Mouse (Mus musculus) monocyte, adult 5-6 weeks (primary cell): ENCODE data around the gene Optn. TPM values are rescaled to one million over a fixed set of nuclear protein-coding genes. Genes with fewer than 3 reads are reported as not detected.

ENCODE experiments used
- ATAC-seq: fragments of 153-309, 156-312 bp; replicated peaks from 2 replicates; pipeline ENCODE4 v1.8.0; 2017; ENCODE audit warnings: mild to moderate bottlenecking; ENCODE audit not compliant: low TSS enrichment, insufficient number of reproducible peaks, severe bottlenecking, poor library complexity, low FRiP score
- total RNA-seq: library from RNA; stranded (forward); fragments of 200-1000, 200-491, 200-594 nt; gene quantifications from 3 replicates; pipeline ENCODE4 v1.2.3, GENCODE M21; 2017

The Optn gene
- total RNA-seq, 1 experiment from 2014 or later: 5.6 TPM

DNA sequence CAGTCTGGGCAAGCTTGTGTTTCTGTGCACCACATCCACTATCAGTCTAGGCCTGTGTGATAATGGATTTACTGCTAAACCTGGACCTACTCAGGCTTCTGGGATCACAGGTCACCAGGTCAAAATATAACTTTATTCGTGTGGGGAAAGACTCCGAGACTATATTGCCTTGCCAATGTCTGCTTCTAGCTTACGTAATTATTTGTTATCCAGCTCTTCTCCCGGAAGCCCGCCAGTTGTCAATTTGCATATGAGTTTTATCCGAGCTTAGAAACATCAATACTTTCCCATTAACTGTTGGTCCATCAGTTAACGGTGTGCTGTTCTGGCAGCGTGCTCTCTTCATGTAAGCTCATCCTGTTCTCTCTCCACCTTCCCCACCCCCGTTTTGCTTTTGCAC lies 28.6 kb downstream of the Optn start:
- no peak for ATAC-seq

DNA sequence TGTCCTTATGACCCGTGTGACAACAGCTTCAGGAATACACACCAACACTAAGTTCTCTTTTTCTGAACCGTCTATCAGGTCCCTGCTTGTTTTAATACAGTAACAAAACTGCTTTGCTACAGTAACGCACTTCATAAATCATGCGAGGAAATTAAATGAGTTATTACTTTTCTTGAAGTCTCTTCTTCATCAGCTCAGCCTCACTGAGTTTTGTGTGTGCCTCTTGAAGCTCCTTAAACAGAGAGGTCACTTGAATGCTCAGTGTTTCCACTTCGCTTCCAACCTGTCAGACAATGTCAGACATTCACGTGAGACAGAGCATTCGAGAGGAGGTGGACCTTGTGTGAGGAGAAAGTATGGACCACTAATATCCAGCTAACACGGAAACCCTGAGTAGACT lies 29.1 kb downstream of the Optn start:
- no peak for ATAC-seq

DNA sequence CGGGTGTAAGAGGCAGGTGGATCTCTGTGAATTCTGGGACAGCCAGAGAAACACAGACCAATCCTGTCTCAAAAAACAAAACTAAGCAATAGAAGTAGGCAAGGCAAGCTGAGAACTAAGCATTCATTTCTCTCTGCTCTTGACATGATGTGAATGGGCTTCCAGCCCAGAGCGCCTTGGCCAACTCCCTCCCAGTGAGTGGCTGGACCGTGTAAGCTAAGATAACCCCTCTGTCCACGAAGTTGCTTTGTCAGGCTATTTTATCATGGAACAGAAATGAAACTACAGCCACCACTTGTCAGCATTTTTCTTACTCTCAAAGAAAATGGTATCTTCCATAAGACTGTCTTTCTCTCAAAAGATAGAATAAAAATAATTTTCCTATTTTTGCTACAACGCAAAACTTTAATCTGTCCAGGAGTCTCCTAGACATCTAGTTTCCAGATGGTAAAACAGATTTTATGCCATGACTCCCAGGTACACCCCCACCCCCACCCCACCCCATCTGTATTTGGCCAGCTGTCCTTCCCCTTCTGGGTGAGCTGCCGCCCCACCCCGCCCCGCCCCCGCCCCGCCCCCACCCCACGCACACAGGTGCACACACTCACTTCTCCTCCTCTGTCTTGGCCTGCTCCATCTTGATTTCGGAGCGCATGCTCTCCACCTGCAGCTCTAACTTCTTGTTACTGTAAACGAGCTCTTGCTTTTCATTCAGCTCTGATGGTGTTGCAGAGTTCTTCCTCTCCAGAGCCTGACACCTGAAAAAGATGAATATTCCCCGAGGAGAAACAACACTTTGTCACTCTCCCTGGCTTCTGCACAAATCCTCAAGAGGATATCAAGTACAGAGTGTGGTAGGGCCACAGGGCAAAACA lies 30.1 kb downstream of the Optn start:
- ATAC-seq: no peak

DNA sequence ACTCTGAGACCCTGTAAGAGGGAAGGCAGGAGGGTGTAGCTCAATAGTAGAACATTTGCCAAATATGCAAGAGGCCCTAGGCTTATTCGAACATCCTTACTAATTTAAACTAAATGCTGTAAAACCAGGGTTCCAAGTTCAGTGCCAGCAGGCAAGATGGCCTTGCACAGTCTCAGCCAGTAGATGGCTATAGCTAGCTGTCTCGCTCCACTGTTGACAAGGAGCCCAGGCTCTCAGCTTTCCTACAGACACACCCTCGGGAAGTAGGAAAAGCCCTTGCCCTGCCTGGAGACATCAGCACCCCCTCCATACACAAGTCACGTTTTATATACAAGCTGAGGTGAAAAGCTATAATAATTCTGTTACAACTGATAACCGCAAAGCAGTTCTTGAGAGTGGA lies 31.2 kb downstream of the Optn start:
- no peak for ATAC-seq

DNA sequence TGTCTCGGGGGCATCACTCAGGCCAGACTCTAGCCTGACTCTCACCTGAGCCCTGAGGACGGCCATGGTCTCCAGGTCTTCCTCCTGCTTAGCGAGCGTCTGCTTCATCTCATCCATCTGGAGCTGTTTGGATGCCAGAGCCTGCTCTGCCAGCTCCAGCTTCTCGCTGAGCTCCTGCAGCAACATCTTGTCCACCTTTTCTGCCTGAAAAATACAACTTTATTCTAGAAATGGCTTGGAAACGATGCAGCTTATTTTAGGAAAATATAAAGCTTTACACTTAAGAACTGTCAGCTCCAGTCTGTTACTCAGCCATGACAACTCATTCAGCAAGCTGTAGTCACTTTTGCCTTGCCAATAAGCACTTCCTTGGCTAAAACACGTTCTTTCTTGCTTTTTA lies 32.6 kb downstream of the Optn start:
- ATAC-seq: no peak

DNA sequence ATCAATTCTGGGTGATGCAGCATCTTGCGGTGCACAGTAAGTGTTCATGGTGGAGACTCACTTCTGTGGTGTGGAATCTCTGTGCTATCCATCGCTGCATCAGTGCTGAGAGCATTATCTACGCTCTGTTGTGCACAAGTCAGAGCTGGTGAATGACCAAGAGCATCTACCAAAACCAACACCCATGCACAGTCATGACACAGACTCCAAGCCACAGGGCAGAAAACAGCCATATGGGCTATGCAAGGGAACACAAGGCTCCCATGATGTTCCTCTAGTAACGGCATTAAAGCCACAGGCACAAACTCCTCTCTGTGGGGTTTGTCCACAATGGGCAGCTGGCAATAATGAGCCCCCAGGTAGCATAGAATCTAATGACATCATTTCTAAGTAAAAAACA lies 34.0 kb downstream of the Optn start:
- no peak for ATAC-seq

DNA sequence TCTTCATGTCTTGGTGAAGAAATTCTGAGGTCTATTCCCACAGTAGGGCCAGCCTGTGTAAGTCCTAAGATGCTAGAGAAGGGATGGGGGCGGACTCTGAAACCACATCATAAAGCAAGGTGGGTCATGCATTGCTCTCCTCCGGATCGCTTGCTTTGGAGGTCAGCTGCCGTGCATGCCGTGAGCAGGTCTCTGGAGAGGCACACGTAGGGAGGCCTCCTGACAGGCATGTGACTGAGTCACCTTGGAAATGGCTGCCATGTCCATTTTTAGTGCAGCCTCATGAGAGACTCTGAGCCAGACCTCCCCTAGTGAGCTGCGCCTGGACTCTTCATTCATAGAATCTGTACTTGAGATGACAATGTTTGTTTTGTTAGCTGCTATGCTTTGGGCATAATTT lies 35.8 kb downstream of the Optn start:
- ATAC-seq: no peak

DNA sequence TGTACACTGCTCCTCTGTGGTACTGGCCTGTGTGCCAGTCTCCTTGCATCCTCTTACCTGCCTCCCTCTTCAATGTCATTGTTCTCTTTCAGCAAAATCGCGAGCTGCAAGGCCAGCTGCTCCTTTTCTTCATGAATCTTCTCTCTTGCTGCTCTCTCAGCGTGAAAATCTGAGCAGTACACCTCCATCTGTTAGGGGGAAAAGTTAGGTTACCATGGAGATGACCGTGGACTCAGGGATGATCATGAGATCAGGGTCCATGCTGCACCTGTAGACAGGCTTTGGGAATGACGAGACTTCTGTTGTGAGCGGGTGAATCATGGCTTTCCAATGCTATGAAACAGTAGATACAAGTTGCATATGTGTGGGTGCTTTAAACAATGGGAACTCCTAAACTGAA lies 36.8 kb downstream of the Optn start:
- ATAC-seq: no peak

DNA sequence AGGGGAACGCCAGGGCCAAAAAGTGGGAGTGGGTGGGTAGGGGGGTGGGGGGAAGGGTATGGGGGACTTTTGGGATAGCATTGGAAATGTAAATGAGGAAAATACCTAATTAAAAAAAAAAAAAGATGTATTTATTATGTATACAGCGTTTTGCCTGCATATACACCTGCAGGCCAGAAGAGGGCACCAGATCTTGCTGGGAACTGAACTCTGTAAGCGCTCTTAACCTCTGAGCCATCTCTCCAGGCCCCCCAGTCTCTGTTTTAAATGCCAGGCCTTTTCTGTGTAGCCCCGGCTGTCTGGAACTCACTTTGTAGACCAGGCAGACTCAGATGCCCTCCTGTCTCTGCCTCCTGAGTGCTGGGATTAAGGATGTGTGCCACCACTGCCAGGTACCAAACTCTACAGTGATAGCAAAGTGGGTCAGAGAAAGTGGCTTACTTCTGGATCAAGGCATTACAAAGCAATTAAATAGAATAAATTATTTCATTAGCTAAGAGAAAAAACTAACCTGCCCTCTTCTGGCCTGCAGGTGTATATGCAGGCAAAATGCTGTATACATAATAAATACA lies 38.6 kb downstream of the Optn start:
- ATAC-seq: no peak

DNA sequence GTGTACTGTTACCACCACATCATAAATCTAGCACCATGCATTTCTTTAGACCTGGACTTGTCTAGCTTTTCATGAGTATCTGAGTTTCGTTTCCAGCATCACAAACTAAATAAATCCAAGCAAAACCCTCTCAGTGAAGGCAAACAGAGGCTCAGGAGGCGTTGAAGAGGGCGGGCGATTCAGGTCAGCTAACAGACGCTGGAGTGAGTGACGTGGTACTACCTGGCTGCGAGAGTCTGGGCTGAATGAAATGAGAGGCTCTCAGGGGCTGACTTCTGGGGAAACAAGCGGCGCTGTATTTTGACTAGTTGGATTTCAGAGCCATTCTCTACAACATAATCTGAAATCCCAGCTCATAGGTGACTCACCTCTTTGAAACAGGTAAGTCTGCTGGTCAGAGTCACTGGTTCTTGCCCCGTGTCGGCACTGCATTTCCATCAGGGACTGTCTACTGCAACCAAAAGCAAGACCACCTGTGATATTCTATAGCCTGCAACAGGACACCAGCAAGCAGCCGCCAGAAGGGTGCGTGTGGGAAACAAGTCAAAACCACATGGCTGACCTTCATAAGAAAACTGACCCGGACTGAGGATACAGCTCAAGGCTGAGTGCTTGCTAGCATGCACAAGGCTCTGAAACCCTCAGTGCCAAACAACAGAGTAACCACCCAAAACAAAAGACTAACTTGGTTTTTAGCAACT lies 40.0 kb downstream of the Optn start:
- no peak for ATAC-seq

DNA sequence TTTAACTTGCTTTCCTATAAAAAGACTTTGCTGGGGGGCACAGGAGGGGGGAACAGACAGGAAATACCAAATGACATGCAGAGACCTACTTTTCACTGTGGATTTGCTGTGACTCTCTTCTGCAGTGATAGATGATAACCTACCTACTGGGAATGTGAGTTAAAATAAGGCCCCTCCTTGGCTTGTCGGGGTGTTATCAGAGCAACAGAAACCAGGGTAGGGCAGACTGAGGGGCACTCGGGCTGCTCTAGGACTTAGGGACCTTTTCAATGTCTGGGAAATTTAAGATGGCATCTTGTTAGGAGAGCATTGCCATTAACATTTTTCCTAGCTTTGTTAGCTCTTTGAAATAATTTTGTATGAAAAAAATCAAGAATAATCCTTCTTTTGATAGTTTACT lies 40.6 kb downstream of the Optn start:
- ATAC-seq: no peak

DNA sequence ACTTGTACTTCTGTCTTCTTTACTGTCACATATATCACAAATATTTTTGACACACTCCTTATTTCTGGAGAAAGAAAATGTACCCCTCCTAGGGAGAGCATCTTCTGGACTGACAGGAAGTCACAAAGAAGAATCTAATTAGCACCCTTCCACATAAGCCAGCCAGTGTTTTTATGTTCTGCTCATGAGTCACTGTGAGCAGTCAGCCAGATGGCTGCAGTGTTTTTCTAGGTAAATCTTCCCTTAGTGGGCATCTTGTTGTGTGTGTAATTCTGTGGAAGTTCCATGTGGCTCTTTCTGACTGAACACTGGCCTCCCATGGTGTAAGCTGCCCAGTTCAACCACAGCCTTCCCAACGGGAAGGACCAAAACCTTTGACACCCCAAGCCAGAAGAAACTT lies 44.1 kb downstream of the Optn start:
- ATAC-seq: no peak

DNA sequence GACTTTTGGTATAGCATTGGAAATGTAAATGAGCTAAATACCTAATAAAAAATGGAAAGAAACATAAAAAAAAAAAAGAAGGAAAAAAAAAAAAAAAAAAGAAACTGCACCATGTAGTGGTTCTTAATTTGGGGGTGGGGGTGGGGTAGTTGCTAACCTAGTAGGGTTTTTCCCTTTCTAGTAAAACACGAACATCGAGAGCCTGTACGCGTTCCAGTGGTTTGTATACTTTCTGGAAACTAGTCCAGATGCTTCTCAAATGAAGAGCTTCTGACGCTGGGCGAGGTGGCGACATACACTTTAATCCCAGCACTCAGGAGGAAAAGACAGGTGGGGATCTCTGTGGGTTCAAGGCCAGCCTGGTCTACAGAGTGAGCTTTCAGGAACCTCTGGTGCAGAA lies 46.9 kb downstream of the Optn start:
- ATAC-seq: no peak

DNA sequence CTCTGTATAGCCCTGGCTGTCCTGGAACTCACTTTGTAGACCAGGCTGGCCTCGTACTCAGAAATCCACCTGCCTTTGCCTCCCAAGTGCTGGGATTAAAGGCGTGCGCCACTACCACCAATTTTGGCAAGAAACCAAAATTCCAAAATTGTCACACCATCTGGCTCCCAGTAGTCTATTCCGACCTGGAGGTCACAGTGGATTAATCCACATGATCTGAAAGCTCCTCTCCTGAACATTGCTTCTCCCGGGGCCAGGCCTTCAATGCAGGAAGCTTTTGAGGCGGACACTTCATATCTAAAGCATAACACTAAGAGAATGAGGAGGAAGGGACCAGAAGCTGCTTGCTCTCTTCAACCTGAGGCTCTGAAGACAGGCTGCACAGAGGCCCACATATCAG lies 48.3 kb downstream of the Optn start:
- ATAC-seq: no peak

DNA sequence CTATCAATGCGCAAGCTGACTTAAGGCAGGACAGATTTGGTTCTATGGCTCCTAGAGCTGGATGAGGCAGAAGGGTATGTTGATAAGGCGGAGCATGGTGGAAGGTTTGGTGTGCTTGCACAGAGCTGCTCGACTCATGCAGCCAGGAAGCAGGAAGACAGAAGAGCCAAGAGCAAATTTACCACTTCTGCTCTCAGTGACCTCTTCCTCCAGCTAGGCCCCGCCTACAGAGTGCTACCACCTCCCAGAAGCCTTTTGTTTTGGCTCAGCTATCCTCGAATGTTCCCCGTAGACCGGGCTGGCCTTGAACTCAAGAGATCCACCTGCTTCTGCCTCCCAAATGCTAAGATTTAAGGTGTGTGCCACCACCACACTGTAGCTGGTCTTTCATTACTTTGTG lies 49.2 kb downstream of the Optn start:
- ATAC-seq: peak; percentile 63

DNA sequence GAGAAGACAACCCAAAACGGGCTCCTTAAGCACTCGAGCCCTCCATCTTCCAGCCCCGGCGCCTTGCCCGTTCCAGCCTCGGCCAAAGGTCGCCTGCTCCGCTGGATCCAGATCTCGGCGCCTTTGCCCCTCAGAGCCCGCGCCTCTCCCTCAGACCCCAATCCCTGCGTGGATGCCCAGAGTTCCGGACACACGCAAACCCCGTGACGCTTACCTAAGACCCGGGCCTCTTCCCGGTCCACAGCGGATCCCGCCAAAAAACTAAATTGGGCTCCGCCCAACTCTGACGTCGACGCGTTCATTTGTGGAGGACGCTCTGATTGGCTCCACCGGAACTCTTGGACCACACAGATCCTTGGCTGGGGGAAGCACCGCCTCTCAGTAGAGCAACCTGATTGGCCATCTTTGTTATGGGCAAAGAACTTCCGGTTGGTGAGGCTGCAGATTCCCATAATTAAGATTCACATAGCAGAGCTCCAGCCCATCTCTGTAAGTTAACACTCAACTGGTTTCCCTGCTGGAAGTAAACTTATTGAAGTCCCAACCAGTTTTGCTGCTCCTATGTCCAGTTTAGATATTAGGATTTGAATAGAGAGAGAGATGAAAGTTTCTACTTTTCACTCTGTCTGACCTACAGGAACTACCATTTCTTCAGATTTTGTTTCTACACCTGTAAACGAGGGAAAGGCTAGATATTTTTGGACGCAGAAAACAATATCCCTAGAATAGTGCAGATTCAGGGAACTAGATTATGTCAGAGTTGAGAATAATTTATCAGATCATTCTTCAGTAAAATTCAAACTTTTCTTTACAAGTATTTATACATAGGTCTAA lies 51.1 kb downstream of the Optn start, which contains the start of gene Mcm10:
Gene Mcm10, minus strand, starts transcription at position 301 of the 834 bp plus-strand sequence.
- peak; percentile 99 for ATAC-seq

DNA sequence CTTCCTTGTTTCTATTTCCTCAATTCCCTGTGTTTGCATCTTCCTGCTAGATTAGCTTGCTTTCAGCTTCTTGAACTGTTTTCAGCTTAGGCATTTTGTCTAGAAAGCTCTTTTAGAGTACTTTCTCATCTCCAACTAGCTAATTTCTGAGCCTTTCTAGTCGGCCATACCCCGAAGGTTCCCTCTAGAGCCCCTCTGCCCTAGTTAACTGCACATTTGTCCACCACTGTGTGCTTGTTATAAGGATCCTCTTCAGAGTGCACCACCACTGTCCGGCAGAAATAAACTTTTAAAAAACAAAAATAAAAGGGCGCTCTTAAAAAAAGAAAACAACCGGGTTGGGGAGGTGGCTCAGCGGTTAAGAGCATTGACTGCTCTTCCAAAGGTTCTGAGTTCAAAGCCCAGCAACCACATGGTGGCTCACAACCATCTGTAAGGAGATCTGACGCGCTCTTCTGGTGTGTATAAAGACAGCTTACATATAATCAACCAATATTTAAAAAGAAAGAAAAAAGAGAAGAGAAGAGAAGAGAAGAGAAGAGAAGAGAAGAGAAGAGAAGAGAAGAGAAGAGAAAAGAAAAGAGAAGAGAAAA lies 51.9 kb downstream of the Optn start:
- no peak for ATAC-seq

DNA sequence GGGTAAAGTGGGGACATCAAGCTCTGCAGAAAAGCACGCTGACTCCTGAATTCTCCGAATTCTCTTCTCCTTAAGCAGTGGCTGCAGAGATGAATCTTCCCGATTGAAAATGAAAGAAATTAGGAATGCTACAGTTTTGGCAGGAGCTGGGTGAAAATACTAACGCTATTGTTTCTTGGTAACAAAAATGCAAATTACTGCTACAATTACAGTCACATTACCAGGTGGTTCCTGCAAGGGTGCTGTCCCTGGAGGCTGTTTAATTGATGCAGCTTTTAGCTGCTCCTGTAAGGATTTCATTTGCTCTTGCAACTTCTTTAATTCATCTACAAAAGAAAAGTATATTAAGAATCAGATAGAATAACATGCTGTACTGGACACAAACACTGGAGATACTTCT lies 56.7 kb downstream of the Optn start:
- no peak for ATAC-seq

DNA sequence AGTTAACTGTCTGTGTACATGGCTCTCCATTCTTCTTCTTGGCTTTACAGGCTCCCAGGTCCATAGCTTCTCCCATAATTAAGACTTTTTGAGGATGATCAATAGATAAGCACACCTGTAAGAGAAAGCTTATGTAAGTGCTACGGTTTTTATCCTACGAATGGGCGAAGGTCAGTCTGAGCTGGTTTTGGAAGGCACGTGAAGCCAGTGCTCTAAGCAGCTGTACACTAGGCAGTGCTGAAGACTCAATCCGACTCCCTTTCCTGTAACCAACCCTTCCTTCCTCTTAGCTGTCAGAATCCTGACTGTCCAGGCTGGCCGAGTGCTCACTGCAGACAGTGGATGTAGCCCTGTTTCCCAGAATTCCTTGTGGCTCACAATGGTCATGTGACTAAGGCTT lies 62.6 kb downstream of the Optn start:
- no peak for ATAC-seq
